Mouse (Mus musculus): ENCODE results near the gene Gm17677. TPM values are rescaled to one million over a fixed set of nuclear protein-coding genes. Genes with fewer than 3 reads are reported as not detected.

The Gm17677 gene
- total RNA-seq (2021): not detected

DNA sequence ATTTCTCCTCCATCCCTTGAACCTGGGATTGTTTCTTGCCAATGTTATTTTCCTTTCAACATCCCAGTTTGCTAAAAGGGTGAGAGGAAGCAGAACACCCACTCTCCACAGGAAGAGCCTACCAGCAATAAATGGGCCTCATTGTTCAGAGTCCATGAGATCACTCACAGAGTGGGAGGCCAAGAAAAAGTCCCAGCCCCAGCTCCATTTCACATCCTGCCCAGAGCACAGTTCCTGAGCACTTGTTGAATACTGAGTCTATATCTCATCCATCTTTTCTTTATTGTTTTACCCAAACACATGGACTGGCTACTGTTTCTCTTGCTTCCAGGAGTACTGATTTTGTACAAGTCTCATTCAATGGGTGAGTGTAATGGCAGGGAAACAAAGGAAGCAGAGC lies at the start of gene Gm17677:
Gm17677 (plus strand) TSS at position 301 of the 400 bp plus-strand sequence.
- intact Hi-C loops (cut with DNase I): no loop called here
- no peak for DNase-seq (ENCODE audit: extremely low spot score in 1 of 2, low spot score in 2 of 2)

- intact Hi-C loops (cut with DNase I): no loop called here
- no peak for DNase-seq (ENCODE audit: extremely low spot score in 1 of 2, low spot score in 2 of 2)
Observed at GRCm38 (mm10) chr9:35691924-35692323, 48.9 kb upstream of the Gm17677 start.

GRCm38 (mm10) chr9:35707265-35707664 lies 33.6 kb upstream of the Gm17677 start:
- intact Hi-C loops (cut with DNase I): loop anchor here (5.0 kb wide), 1 partner anchor 115 kb away; no protein-coding TSS in a partner anchor
- no peak for DNase-seq (ENCODE audit: extremely low spot score in 1 of 2, low spot score in 2 of 2)

- DNase-seq (ENCODE audit: extremely low spot score in 1 of 2, low spot score in 2 of 2): no peak
- intact Hi-C loops (cut with DNase I): no loop called here
Observed at GRCm38 (mm10) chr9:35756843-35757242, 16.0 kb downstream of the Gm17677 start.

GRCm38 (mm10) chr9:35778009-35778408 lies 37.2 kb downstream of the Gm17677 start, which contains the start of gene Gm17727:
TSS of gene Gm17727 (minus strand) at chr9:35778109.
- no peak for DNase-seq (ENCODE audit: extremely low spot score in 1 of 2, low spot score in 2 of 2)
- intact Hi-C loops (cut with DNase I): no loop called here

- intact Hi-C loops (cut with DNase I): no loop called here
- no peak for DNase-seq (ENCODE audit: extremely low spot score in 1 of 2, low spot score in 2 of 2)
Observed at GRCm38 (mm10) chr9:35790001-35790400, 49.2 kb downstream of the Gm17677 start, which contains the start of the genes Gm27235 and D730048I06Rik. TSS of gene Gm27235 (minus strand) at chr9:35790101. TSS of gene D730048I06Rik (minus strand) at chr9:35790112.

Other genes with a start within 250 kb of the Gm17677 start
- gene Gm1113, start 222.8 kb upstream of the Gm17677 start, total RNA-seq (2021): not detected
- gene Ddx25, start 182.5 kb upstream of the Gm17677 start, total RNA-seq (2021): 10 to 100 TPM; 16.4 to 16.6 TPM
- 10 to 100 TPM; 11.4 to 12.9 TPM for gene Pus3, start 182.5 kb upstream of the Gm17677 start, total RNA-seq (2021)
- gene Pate2, start 170.8 kb upstream of the Gm17677 start, total RNA-seq (2021): under 1 TPM; 0.79 to 0.81 TPM
- 1 to 10 TPM; 8.5 to 8.6 TPM for gene Hyls1, start 170.7 kb upstream of the Gm17677 start, total RNA-seq (2021)
- not detected for gene Pate4, start 129.1 kb upstream of the Gm17677 start, total RNA-seq (2021)
- gene Pate3, start 92.8 kb upstream of the Gm17677 start, total RNA-seq (2021): not detected
- gene Pate1, start 53.7 kb upstream of the Gm17677 start, total RNA-seq (2021): not detected
- gene Gm17727, start 37.1 kb downstream of the Gm17677 start, total RNA-seq (2021): not detected
- gene Gm27235, start 49.1 kb downstream of the Gm17677 start, total RNA-seq (2021): not detected
- not detected for gene D730048I06Rik, start 49.1 kb downstream of the Gm17677 start, total RNA-seq (2021)
- gene 9230110F15Rik, start 103.1 kb downstream of the Gm17677 start, total RNA-seq (2021): not detected
- gene 9230113P08Rik, start 167.4 kb downstream of the Gm17677 start, total RNA-seq (2021): not detected

Data from left cerebral cortex, postnatal 10 days (tissue).